Mouse (Mus musculus) CH12.LX (cell line): Measurements from ENCODE around the gene Slc43a2. TPM values are rescaled to one million over a fixed set of nuclear protein-coding genes. Genes with fewer than 3 reads are reported as not detected.

Experiments
- DNase-seq: peaks from one replicate; pipeline ENCODE4 v3.0.0-alpha.2; 2013; ENCODE audit errors: extremely low read depth
- H3K27ac ChIP-seq: 2 replicates; pipeline ENCODE4 v1.5.1; 2012; ENCODE audit warnings: low read depth, mild to moderate bottlenecking, control low read depth, moderate library complexity; ENCODE audit not compliant: insufficient read depth
- H3K27me3 ChIP-seq: replicated peaks from 2 replicates; pipeline ENCODE3; 2012; ENCODE audit warnings: inconsistent platforms
- H3K36me3 ChIP-seq, 2 experiments: replicated peaks in 1 of 2; 2 replicates each; pipeline versions ENCODE3 to v1.6.1; 2012; ENCODE audit warnings: inconsistent platforms in 1 of 2, low read length in 1 of 2, mild to moderate bottlenecking in 1 of 2, mixed read lengths in 1 of 2, moderate library complexity in 1 of 2; ENCODE audit not compliant: control insufficient read depth in 1 of 2, insufficient read depth in 1 of 2
- H3K4me1 ChIP-seq, 2 experiments: 2 replicates each; pipeline ENCODE4 v1.6.1; 2012; ENCODE audit warnings: inconsistent platforms in 1 of 2, moderate library complexity in 1 of 2; ENCODE audit not compliant: insufficient read depth in 2 of 2, control insufficient read depth in 1 of 2
- H3K4me2 ChIP-seq: 2 replicates; pipeline ENCODE4 v1.6.1; 2012; ENCODE audit warnings: low read depth, mild to moderate bottlenecking, control low read depth; ENCODE audit not compliant: poor library complexity, insufficient read depth, severe bottlenecking
- H3K4me3 ChIP-seq, 3 experiments: fragments of 150-350 bp in 1 of 3; sonication (generic) in 1 of 3; replicated peaks in 1 of 3; 2 replicates each; pipeline versions ENCODE3 to v1.5.1; 2011 to 2012; ENCODE audit warnings: low read depth in 2 of 3, low read length in 2 of 3, mild to moderate bottlenecking in 2 of 3, moderate library complexity in 2 of 3, control low read depth in 1 of 3, improper control_type of control experiment in 1 of 3, inconsistent platforms in 1 of 3, mixed read lengths in 1 of 3; ENCODE audit not compliant: poor library complexity in 1 of 3
- H3K79me2 ChIP-seq: replicated peaks from 2 replicates; pipeline ENCODE4 v1.6.1; 2012; ENCODE audit warnings: mild to moderate bottlenecking, moderate library complexity; ENCODE audit not compliant: control insufficient read depth, poor library complexity, insufficient read depth, severe bottlenecking; ENCODE audit errors: extremely low read depth
- H3K9ac ChIP-seq: 2 replicates; pipeline ENCODE4 v1.6.1; 2012; ENCODE audit warnings: low read depth, mild to moderate bottlenecking, control low read depth, moderate library complexity; ENCODE audit not compliant: insufficient read depth
- H3K9me3 ChIP-seq: replicated peaks from 2 replicates; pipeline ENCODE3; 2012; ENCODE audit warnings: low read length, inconsistent platforms, mixed read lengths
- BHLHE40 ChIP-seq: IDR thresholded peaks from 2 replicates; pipeline ENCODE4 v1.6.1; 2011; ENCODE audit warnings: mild to moderate bottlenecking, low read depth, low read length, improper control_type of control experiment
- CHD1 ChIP-seq: IDR thresholded peaks from 2 replicates; pipeline ENCODE4 v1.6.1; 2012; ENCODE audit warnings: low read depth, low read length, improper control_type of control experiment, inconsistent platforms
- CTCF ChIP-seq, 2 experiments: IDR thresholded peaks in 1 of 2; conservative IDR thresholded peaks in 1 of 2; 2 replicates each; pipeline ENCODE4 v1.5.1; 2011 to 2012; ENCODE audit warnings: low read depth in 2 of 2, low read length in 2 of 2, improper control_type of control experiment in 1 of 2, inconsistent platforms in 1 of 2, mild to moderate bottlenecking in 1 of 2, moderate library complexity in 1 of 2
- E2F4 ChIP-seq: IDR thresholded peaks from 2 replicates; pipeline ENCODE4 v1.6.1; 2011; ENCODE audit warnings: low read depth, low read length, improper control_type of control experiment; ENCODE audit not compliant: insufficient replicate concordance
- ELF1 ChIP-seq: IDR thresholded peaks from 2 replicates; pipeline ENCODE4 v1.6.1; 2014; ENCODE audit warnings: low read depth, mild to moderate bottlenecking, inconsistent platforms, low read length, improper control_type of control experiment
- EP300 ChIP-seq: IDR thresholded peaks from 2 replicates; pipeline ENCODE4 v1.6.1; 2011; ENCODE audit warnings: low read length, improper control_type of control experiment
- ETS1 ChIP-seq: conservative IDR thresholded peaks from 2 replicates; pipeline ENCODE4 v1.6.1; 2012; ENCODE audit warnings: low read depth, mild to moderate bottlenecking, inconsistent platforms, low read length, improper control_type of control experiment, moderate library complexity
- IRF4 ChIP-seq: IDR thresholded peaks from 2 replicates; pipeline ENCODE4 v1.6.1; 2014; ENCODE audit warnings: low read depth, mild to moderate bottlenecking, inconsistent platforms, low read length, improper control_type of control experiment
- JUN ChIP-seq: IDR thresholded peaks from 2 replicates; pipeline ENCODE4 v1.6.1; 2011; ENCODE audit warnings: low read depth, mild to moderate bottlenecking, low read length, improper control_type of control experiment, moderate library complexity; ENCODE audit not compliant: insufficient read depth
- JUND ChIP-seq: conservative IDR thresholded peaks from 2 replicates; pipeline ENCODE4 v1.6.1; 2011; ENCODE audit warnings: low read depth, low read length, improper control_type of control experiment
- MEF2A ChIP-seq: IDR thresholded peaks from 2 replicates; pipeline ENCODE4 v1.6.1; 2014; ENCODE audit warnings: low read depth, mild to moderate bottlenecking, inconsistent platforms, low read length, improper control_type of control experiment, borderline replicate concordance
- MXI1 ChIP-seq: IDR thresholded peaks from 2 replicates; pipeline ENCODE4 v1.6.1; 2011; ENCODE audit warnings: mild to moderate bottlenecking, low read depth, low read length, improper control_type of control experiment
- MYC ChIP-seq: IDR thresholded peaks from 2 replicates; pipeline ENCODE4 v1.6.1; 2011; ENCODE audit warnings: low read depth, mild to moderate bottlenecking, improper control_type of control experiment, low read length
- NELFE ChIP-seq: IDR thresholded peaks from 2 replicates; pipeline ENCODE4 v1.6.1; 2011; ENCODE audit warnings: low read depth, low read length, improper control_type of control experiment
- POLR2A ChIP-seq: IDR thresholded peaks from 2 replicates; pipeline ENCODE4 v1.6.1; 2011; ENCODE audit warnings: low read depth, mild to moderate bottlenecking, improper control_type of control experiment, low read length
- RAD21 ChIP-seq: IDR thresholded peaks from 2 replicates; pipeline ENCODE4 v1.6.1; 2011; ENCODE audit warnings: low read depth, mild to moderate bottlenecking, low read length, improper control_type of control experiment, moderate library complexity
- RCOR1 ChIP-seq: conservative IDR thresholded peaks from 2 replicates; pipeline ENCODE4 v1.6.1; 2012; ENCODE audit warnings: low read depth, mild to moderate bottlenecking, inconsistent platforms, low read length, improper control_type of control experiment
- SIN3A ChIP-seq: IDR thresholded peaks from 2 replicates; pipeline ENCODE4 v1.6.1; 2012; ENCODE audit warnings: low read length, improper control_type of control experiment, inconsistent platforms
- TCF12 ChIP-seq: IDR thresholded peaks from 2 replicates; pipeline ENCODE4 v1.6.1; 2014; ENCODE audit warnings: low read depth, mild to moderate bottlenecking, inconsistent platforms, low read length, improper control_type of control experiment
- USF1 ChIP-seq: IDR thresholded peaks from 2 replicates; pipeline ENCODE4 v1.6.1; 2014; ENCODE audit warnings: low read depth, mild to moderate bottlenecking, inconsistent platforms, low read length, improper control_type of control experiment
- ZC3H11A ChIP-seq: IDR thresholded peaks from 2 replicates; pipeline ENCODE4 v1.6.1; 2012; ENCODE audit warnings: low read depth, mild to moderate bottlenecking, inconsistent platforms, low read length, improper control_type of control experiment
- ZMIZ1 ChIP-seq: IDR thresholded peaks from 2 replicates; pipeline ENCODE4 v1.6.1; 2012; ENCODE audit warnings: low read depth, mild to moderate bottlenecking, inconsistent platforms, low read length, improper control_type of control experiment
- ZNF384 ChIP-seq: IDR thresholded peaks from 2 replicates; pipeline ENCODE4 v1.6.1; 2012; ENCODE audit warnings: low read depth, low read length, improper control_type of control experiment, inconsistent platforms
- dilution Hi-C: fragments of 300-500 bp; cut with MboI; formaldehyde crosslinking; loops from 2 replicates; pipeline ENCODE4 v1.14.3; 2020; ENCODE audit warnings: low sequenced_read_pairs; ENCODE audit not compliant: extremely low pct_unique_long_range_greater_than_20kb, extremely low pct_ligation_motif_present
- in situ Hi-C: fragments of 300-500 bp; cut with MboI; formaldehyde crosslinking; loops from 3 replicates; pipeline ENCODE4 v1.14.3; 2019; ENCODE audit warnings: low sequenced_read_pairs, low pct_ligation_motif_present, low pct_unique_long_range_greater_than_20kb, mixed read lengths
- polyA plus RNA-seq: library from polyadenylated mRNA; unstranded; fragments of >175 nt; gene quantifications from 2 replicates; pipeline ENCODE4 v1.2.1, GENCODE M21; 2012; ENCODE audit warnings: low read depth; ENCODE audit not compliant: insufficient read length
- total RNA-seq, 2 experiments: library from RNA; depleted of rRNA; stranded (reverse); fragments of 300-350 nt in 1 of 2; fragments of >200 nt in 1 of 2; gene quantifications; 2 replicates each; pipeline ENCODE4 v1.2.3; 2012 to 2014

Gene Slc43a2
- total and polyA plus RNA-seq, 3 experiments, result 5.0 to 8.9 (median 8.8) TPM

GRCm38 (mm10) chr11:75522793-75523192 lies 8.7 kb upstream of the Slc43a2 start:
- dilution Hi-C loops (no loop called here), in situ Hi-C loops (no loop called here)
- Histone ChIP-seq H3K4me1 (peaks cover 2 to 14% of the 10 kb centered on the region in 2 experiments; a peak in 2 of 4 replicates), H3K9me3 (no peaks in the 10 kb centered on the region)
- TF ChIP-seq TCF12, result no peak
- no peak for TF ChIP-seq ZNF384
- no peak for TF ChIP-seq ETS1
- no peak for TF ChIP-seq MEF2A
- TF ChIP-seq USF1, result no peak
- TF ChIP-seq MYC, result no peak
- no peak for TF ChIP-seq JUN
- no peak for TF ChIP-seq MXI1
- no peak for TF ChIP-seq IRF4
- no peak for TF ChIP-seq RAD21
- TF ChIP-seq, all 38 proteins: peak for 0
- no peak overlapping the region for H3K9ac ChIP-seq
- H3K79me2 ChIP-seq, result no peaks in the 10 kb centered on the region
- H3K27me3 ChIP-seq, result no peaks in the 10 kb centered on the region
- DNase-seq, result no peak
- peaks cover 16 to 75% of the 10 kb centered on the region in 2 experiments for H3K36me3 ChIP-seq
- no peak overlapping the region for H3K4me2 ChIP-seq
- H3K27ac ChIP-seq, result no peak overlapping the region
- no peak overlapping the region for H3K4me3 ChIP-seq

DNA sequence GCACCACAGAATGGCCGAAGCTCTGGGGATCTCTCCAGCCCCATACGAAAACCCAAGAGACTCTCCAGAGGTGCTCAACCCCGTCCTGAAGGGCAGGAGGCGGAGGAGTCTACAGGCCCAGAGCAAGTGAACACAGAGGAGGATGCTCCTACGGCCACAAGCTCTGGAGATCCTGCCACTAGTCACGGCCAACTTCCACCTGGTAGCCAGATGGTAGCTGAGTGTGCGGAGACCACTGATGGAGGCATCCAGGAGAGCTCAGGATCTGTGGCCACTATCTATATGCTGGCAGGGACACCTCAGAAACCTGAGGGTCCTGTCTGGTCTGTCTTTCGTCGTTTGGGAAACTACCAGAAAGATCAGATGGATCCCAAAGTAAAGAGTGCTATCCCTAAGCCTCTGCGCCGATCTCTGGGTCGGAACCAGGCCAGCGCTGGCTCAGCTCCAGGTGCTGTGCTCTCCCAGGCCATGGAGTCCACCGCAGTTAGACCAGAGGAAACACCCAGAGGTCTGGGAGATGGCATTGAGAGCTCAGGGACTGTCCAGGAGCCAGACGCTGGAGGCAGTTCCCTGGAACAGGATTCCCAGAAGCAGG lies 5.9 kb upstream of the Slc43a2 start:
- Histone ChIP-seq H3K9ac (no peak overlapping the region), H3K4me2 (no peak overlapping the region), H3K36me3 (peaks cover 13 to 66% of the 10 kb centered on the region in 2 experiments), H3K27me3 (no peaks in the 10 kb centered on the region), H3K9me3 (no peaks in the 10 kb centered on the region), H3K79me2 (no peaks in the 10 kb centered on the region), H3K4me3 (no peak overlapping the region), H3K4me1 (peaks cover 2 to 15% of the 10 kb centered on the region in 2 experiments; a peak in 2 of 4 replicates), H3K27ac (no peak overlapping the region)
- in situ Hi-C loops (no loop called here), dilution Hi-C loops (no loop called here)
- TF ChIP-seq ETS1 (no peak), ZMIZ1 (no peak), JUND (no peak), USF1 (no peak), SIN3A (no peak), MXI1 (no peak), ELF1 (no peak), NELFE (no peak), CTCF (conservative IDR thresholded peaks at IDR 0.05 in 1 of 2, IDR thresholded peaks at IDR 0.05 in 1 of 2; ENCODE audit: low read depth in 2 of 2, low read length in 2 of 2) (no peak), RCOR1 (no peak), ZNF384 (no peak), BHLHE40 (no peak), EP300 (no peak), CHD1 (no peak), E2F4 (no peak), MYC (no peak), POLR2A (no peak), ZC3H11A (no peak), TCF12 (no peak), RAD21 (no peak)
- no peak for DNase-seq
